Mouse (Mus musculus) liver, embryonic 14.5 days (tissue): Measurements from ENCODE around the gene Celf5.

ENCODE experiments used
- CTCF ChIP-seq: IDR thresholded peaks from 2 replicates; pipeline ENCODE4 v1.5.1; 2016; ENCODE audit warnings: antibody characterized with exemption, low read depth, control low read depth
- EP300 ChIP-seq: IDR thresholded peaks from 2 replicates; pipeline ENCODE4 v1.6.1; 2016; ENCODE audit warnings: antibody characterized with exemption, low read depth

DNA sequence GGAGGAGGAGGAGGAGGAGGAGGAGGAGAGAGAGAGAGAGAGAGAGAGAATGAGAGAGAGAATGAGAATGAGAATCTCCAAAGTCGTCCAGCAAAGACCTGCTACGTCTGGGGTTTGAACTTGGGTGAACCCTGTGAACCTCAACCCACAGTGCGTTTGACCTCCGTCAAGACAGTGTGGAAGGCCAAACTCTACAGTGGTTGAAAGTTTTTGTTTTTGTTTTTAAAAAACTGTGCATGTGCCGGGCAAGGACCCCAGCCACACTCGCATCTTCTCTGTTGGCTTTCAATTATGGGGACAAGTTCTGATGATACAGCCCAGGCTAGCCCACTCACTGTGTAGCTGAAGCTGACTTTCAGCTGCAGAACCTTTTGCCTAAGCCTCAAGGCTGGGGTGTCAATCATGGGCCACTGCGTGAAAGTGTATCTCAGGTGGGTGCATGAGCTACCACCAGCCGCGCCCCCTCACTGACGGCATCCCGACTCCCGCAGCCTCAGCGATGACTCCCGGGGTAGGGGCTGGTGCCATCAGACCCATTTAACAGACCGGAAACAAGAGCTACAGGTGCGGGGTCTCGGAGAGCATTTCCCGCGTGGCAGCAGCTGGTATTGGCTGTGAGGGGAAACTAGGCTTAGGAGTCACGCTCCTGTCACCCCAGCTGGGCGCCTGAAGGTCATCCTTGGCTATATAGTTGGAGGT is 50.2 kb downstream of the Celf5 start:
- no peak for TF ChIP-seq EP300
- no peak for TF ChIP-seq CTCF
